Mouse (Mus musculus): ENCODE data around the gene Ddx6.
"Not testable (repeated sequence)": the region's sequence is repeated elsewhere in the genome, so short reads cannot be mapped to it uniquely, and the experiment has no call there.

Gene Ddx6

GRCm38 (mm10) chr9:44593886-44594285 is 10.8 kb upstream of the Ddx6 start:
- DNase-seq (ENCODE audit: low read depth, low spot score), result no peak

- no peak for DNase-seq (ENCODE audit: low read depth, low spot score)
Measured at GRCm38 (mm10) chr9:44594901-44595536, 9.7 kb upstream of the Ddx6 start.

- no peak for DNase-seq (ENCODE audit: low read depth, low spot score)
Measured at GRCm38 (mm10) chr9:44595537-44595930, 9.2 kb upstream of the Ddx6 start.

- DNase-seq (ENCODE audit: low read depth, low spot score), result no peak
Measured at GRCm38 (mm10) chr9:44597742-44598141, 7.0 kb upstream of the Ddx6 start.

GRCm38 (mm10) chr9:44598899-44599495 is 5.7 kb upstream of the Ddx6 start:
- DNase-seq (ENCODE audit: low read depth, low spot score), result no peak

GRCm38 (mm10) chr9:44599616-44600015 is 5.1 kb upstream of the Ddx6 start:
- DNase-seq (ENCODE audit: low read depth, low spot score), result no peak

- DNase-seq (ENCODE audit: low read depth, low spot score), result no peak
Measured at GRCm38 (mm10) chr9:44600801-44601200, 3.9 kb upstream of the Ddx6 start.

- DNase-seq (ENCODE audit: low read depth, low spot score), result no peak
Measured at GRCm38 (mm10) chr9:44602766-44603165, 1.9 kb upstream of the Ddx6 start.

- peak; percentile 85 for DNase-seq (ENCODE audit: low read depth, low spot score)
Measured at GRCm38 (mm10) chr9:44603454-44604289, 1.0 kb upstream of the Ddx6 start.

GRCm38 (mm10) chr9:44604290-44604778 is 358 bp upstream of the Ddx6 start:
- DNase-seq (ENCODE audit: low read depth, low spot score), result peak; percentile 62

- DNase-seq (ENCODE audit: low read depth, low spot score), result peak; percentile 28
Measured at GRCm38 (mm10) chr9:44605616-44606165, 999 bp downstream of the Ddx6 start.

- DNase-seq (ENCODE audit: low read depth, low spot score), result no peak
Measured at GRCm38 (mm10) chr9:44606646-44607045, 2.0 kb downstream of the Ddx6 start.

GRCm38 (mm10) chr9:44607306-44607705 is 2.6 kb downstream of the Ddx6 start:
- no peak for DNase-seq (ENCODE audit: low read depth, low spot score)

- no peak for DNase-seq (ENCODE audit: low read depth, low spot score)
Measured at GRCm38 (mm10) chr9:44610371-44610770, 5.7 kb downstream of the Ddx6 start.

- DNase-seq (ENCODE audit: low read depth, low spot score), result not testable (repeated sequence)
Measured at GRCm38 (mm10) chr9:44613081-44613480, 8.4 kb downstream of the Ddx6 start.

- DNase-seq (ENCODE audit: low read depth, low spot score), result no peak
Measured at GRCm38 (mm10) chr9:44621114-44621513, 16.4 kb downstream of the Ddx6 start.

- no peak for DNase-seq (ENCODE audit: low read depth, low spot score)
Measured at GRCm38 (mm10) chr9:44624390-44624789, 19.7 kb downstream of the Ddx6 start.

GRCm38 (mm10) chr9:44626268-44626667 is 21.6 kb downstream of the Ddx6 start:
- DNase-seq (ENCODE audit: low read depth, low spot score), result no peak

GRCm38 (mm10) chr9:44637551-44638169 is 33.0 kb downstream of the Ddx6 start:
- no peak for DNase-seq (ENCODE audit: low read depth, low spot score)

GRCm38 (mm10) chr9:44638726-44639125 is 34.0 kb downstream of the Ddx6 start:
- not testable (repeated sequence) for DNase-seq (ENCODE audit: low read depth, low spot score)

GRCm38 (mm10) chr9:44640028-44640427 is 35.3 kb downstream of the Ddx6 start:
- not testable (repeated sequence) for DNase-seq (ENCODE audit: low read depth, low spot score)
